Mouse (Mus musculus): ENCODE results near the gene Fam89b.

Fam89b gene

DNA sequence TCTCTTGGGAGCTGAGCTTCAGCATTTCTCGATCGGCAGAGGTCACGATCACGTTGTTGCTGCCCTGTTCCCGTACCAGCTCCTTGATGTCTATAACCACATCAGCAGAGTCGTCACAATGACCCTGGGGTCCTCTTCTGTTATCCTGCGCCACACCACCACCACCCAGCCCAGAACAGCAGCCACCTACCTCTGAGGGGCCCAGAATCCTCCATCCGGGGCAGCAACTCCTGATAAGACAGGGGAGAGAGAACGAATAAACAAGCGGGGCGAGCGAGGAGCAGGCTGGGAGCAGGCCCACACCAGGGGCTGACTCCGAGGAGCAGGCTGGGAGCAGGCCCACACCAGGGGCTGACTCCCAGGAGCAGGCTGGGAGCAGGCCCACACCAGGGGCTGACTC lies 43.0 kb downstream of the Fam89b start:
- Histone ChIP-seq H3K27me3 (ENCODE audit: control insufficient read depth, insufficient read depth, low read length, poor library complexity, severe bottlenecking) (no peaks in the 10 kb centered on the region), H3K36me3 (ENCODE audit: control insufficient read depth, insufficient read depth, low read length, poor library complexity, severe bottlenecking) (peaks cover 12% of the 10 kb centered on the region)
- DNase-seq (ENCODE audit: low read depth, low spot score) = no peak

DNA sequence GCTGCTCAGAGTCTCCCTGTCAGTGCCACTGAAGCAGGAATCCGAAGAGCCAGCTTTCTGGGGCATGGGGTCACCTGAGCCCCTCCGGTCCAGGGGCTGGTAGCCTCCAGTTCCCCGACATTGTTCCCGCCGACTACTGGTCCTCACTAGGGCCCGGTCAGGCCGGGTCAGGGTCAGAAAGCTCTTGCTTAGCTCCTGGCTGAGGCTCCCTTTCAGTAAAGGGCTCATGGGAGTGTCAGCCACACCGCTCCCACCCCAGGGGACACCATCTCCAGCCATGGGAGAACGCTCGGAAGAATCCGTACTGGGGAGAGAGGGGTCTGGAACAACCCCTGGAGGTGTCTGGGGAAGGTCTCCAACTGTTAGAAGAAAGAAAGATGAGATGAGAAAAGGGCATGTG lies 43.6 kb downstream of the Fam89b start:
- DNase-seq (ENCODE audit: low read depth, low spot score) = no peak
- no peaks in the 10 kb centered on the region for H3K27me3 ChIP-seq (ENCODE audit: control insufficient read depth, insufficient read depth, low read length, poor library complexity, severe bottlenecking)

DNA sequence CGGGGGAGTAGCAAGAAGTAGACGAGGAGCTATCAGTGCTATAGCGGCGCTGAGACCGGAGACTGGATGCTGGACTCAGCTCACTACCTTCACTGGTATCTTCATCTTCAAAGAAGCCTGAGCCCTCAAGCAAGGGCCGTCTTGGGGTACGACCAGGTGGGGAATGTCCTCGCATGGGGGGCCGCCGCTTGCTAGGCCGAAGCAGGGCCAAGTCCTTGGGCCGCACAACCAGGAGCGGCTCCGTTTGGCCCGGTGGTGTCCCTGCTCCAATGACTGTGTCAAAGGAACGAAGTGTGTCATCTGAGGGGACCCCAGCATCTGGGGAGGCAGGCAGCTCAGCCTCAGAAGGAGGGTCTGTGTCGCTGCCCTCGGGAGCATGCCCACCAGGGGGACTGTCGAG lies 44.0 kb downstream of the Fam89b start:
- DNase-seq (ENCODE audit: low read depth, low spot score) = no peak
- Histone ChIP-seq H3K27me3 (ENCODE audit: control insufficient read depth, insufficient read depth, low read length, poor library complexity, severe bottlenecking) (no peaks in the 10 kb centered on the region), H3K36me3 (ENCODE audit: control insufficient read depth, insufficient read depth, low read length, poor library complexity, severe bottlenecking) (peaks cover 17% of the 10 kb centered on the region)

More for the DNA sequence above, 43.6 kb downstream of the Fam89b start:
- H3K36me3 ChIP-seq (ENCODE audit: control insufficient read depth, insufficient read depth, low read length, poor library complexity, severe bottlenecking) = peaks cover 17% of the 10 kb centered on the region

DNA sequence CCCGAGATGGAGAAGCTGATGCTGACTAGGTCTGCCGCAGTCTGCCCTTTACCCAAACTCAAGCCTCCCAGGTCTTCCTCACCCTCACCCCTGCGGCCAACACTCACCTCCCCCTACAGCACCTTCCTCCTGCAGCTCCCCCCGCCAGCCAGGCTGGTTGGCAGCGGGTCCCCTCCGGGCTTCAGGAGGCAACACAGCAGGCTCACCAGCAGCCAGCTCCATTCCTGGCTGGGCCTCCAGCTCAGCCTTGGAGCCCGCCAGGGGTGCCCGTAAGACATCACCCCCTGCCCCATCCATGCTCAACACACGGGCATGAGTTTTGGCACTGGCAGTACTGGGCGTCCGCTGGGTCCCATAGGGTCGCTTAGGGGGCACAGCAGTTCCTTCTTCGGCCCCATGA lies 44.5 kb downstream of the Fam89b start:
- Histone ChIP-seq H3K27me3 (ENCODE audit: control insufficient read depth, insufficient read depth, low read length, poor library complexity, severe bottlenecking) (no peaks in the 10 kb centered on the region), H3K36me3 (ENCODE audit: control insufficient read depth, insufficient read depth, low read length, poor library complexity, severe bottlenecking) (peaks cover 17% of the 10 kb centered on the region)
- no peak for DNase-seq (ENCODE audit: low read depth, low spot score)

DNA sequence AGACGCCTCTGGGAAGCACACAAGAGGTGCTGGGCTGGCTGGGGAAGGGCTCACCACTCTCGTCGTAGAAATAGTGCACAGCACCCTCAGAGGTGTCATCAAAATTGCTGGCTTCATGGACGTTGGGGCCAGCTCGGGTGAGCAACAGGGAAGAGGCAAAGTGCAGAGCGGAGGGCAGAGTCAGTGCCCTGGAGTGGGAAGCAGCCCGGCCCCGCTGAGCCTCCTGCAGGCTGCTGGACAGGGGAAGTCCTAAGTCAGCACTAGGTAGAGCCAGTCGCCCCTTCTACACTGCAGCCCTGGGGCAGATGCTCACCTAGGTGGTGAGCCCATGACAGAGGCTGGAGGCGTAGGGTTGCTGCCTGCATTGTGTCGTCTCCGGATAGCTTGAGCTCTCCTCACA lies 45.2 kb downstream of the Fam89b start:
- H3K27me3 ChIP-seq (ENCODE audit: control insufficient read depth, insufficient read depth, low read length, poor library complexity, severe bottlenecking) = no peaks in the 10 kb centered on the region
- H3K36me3 ChIP-seq (ENCODE audit: control insufficient read depth, insufficient read depth, low read length, poor library complexity, severe bottlenecking) = peaks cover 17% of the 10 kb centered on the region
- DNase-seq (ENCODE audit: low read depth, low spot score) = no peak

DNA sequence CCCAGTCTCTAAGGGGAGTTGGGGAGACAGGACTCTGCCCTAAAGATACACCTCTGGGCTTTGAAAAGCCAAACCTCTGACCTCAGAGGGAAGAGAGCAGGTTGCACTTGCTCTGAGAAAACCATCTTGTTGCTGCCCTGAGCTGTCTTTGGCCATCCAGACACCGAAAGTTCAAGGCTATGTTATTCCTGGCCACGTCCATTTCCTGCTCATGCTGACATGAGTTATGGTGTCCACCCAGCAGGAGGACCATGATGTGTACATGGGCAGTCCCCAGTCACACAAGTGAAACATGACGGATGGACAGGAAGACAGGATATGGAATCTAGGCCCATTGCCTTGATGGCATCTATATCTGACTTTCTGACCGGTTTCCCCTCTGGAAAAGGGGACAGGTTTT lies 49.0 kb downstream of the Fam89b start:
- Histone ChIP-seq H3K27me3 (ENCODE audit: control insufficient read depth, insufficient read depth, low read length, poor library complexity, severe bottlenecking) (no peaks in the 10 kb centered on the region), H3K36me3 (ENCODE audit: control insufficient read depth, insufficient read depth, low read length, poor library complexity, severe bottlenecking) (peaks cover 26% of the 10 kb centered on the region)
- no peak for DNase-seq (ENCODE audit: low read depth, low spot score)

Data from splenic B cell, adult 2 months (primary cell).